Mouse (Mus musculus) MEL (cell line): ENCODE data around the gene Spcs2. TPM values are rescaled to one million over a fixed set of nuclear protein-coding genes. Genes with fewer than 3 reads are reported as not detected.

Experiments used
- DNase-seq: peaks from one replicate; pipeline ENCODE4 v3.0.0; 2011; ENCODE audit warnings: low read depth, low spot score
- H3K27ac ChIP-seq: 2 replicates; pipeline ENCODE4 v1.5.1; 2012; ENCODE audit warnings: low read depth, mild to moderate bottlenecking, control low read depth, low read length, moderate library complexity; ENCODE audit not compliant: control insufficient read depth
- H3K27me3 ChIP-seq, 2 experiments: fragments of 150-350 bp in 1 of 2; sonication (generic) in 1 of 2; 2 replicates each; pipeline ENCODE4 v1.6.1; 2012; ENCODE audit warnings: low read length in 2 of 2, mild to moderate bottlenecking in 2 of 2, improper control_type of control experiment in 1 of 2, moderate library complexity in 1 of 2; ENCODE audit not compliant: insufficient read depth in 2 of 2, control insufficient read depth in 1 of 2
- H3K36me3 ChIP-seq, 2 experiments: 2 replicates each; pipeline ENCODE4 v1.6.1; 2012 to 2014; ENCODE audit warnings: low read length in 2 of 2, improper control_type of control experiment in 1 of 2, inconsistent platforms in 1 of 2, mild to moderate bottlenecking in 1 of 2; ENCODE audit not compliant: insufficient read depth in 2 of 2, control insufficient read depth in 1 of 2
- H3K4me1 ChIP-seq, 2 experiments: fragments of 150-350 bp in 1 of 2; sonication (generic) in 1 of 2; 2 replicates each; pipeline ENCODE4 v1.6.1; 2012; ENCODE audit warnings: low read length in 2 of 2, improper control_type of control experiment in 1 of 2, mild to moderate bottlenecking in 1 of 2; ENCODE audit not compliant: insufficient read depth in 2 of 2, control insufficient read depth in 1 of 2
- H3K4me3 ChIP-seq, 2 experiments: fragments of 150-350 bp in 1 of 2; sonication (generic) in 1 of 2; 2 replicates each; pipeline ENCODE4 v1.5.1; 2012; ENCODE audit warnings: low read depth in 2 of 2, low read length in 2 of 2, mild to moderate bottlenecking in 2 of 2, moderate library complexity in 2 of 2, control low read depth in 1 of 2, improper control_type of control experiment in 1 of 2; ENCODE audit not compliant: control insufficient read depth in 1 of 2, insufficient read depth in 1 of 2
- H3K79me2 ChIP-seq: 2 replicates; pipeline ENCODE4 v1.6.1; 2012; ENCODE audit warnings: mild to moderate bottlenecking, low read length, moderate library complexity; ENCODE audit not compliant: control insufficient read depth, poor library complexity, insufficient read depth
- H3K9ac ChIP-seq: 2 replicates; pipeline ENCODE4 v1.6.1; 2012; ENCODE audit warnings: low read depth, mild to moderate bottlenecking, control low read depth, low read length, moderate library complexity; ENCODE audit not compliant: control insufficient read depth, poor library complexity, severe bottlenecking
- H3K9me3 ChIP-seq: fragments of 150-350 bp; sonication (generic); replicated peaks from 2 replicates; pipeline ENCODE4 v1.6.1; 2012; ENCODE audit warnings: mild to moderate bottlenecking, low read length, improper control_type of control experiment, moderate library complexity; ENCODE audit not compliant: insufficient read depth
- CTCF ChIP-seq, 3 experiments: IDR thresholded peaks in 2 of 3; conservative IDR thresholded peaks in 1 of 3; 2 replicates each; pipeline ENCODE4 v1.5.1; 2011 to 2012; ENCODE audit warnings: low read length in 3 of 3, low read depth in 2 of 3, mild to moderate bottlenecking in 2 of 3, improper control_type of control experiment in 1 of 3, inconsistent platforms in 1 of 3, mixed read lengths in 1 of 3, moderate library complexity in 1 of 3; ENCODE audit not compliant: control insufficient read depth in 1 of 3, insufficient read depth in 1 of 3, poor library complexity in 1 of 3, severe bottlenecking in 1 of 3
- E2F4 ChIP-seq: IDR thresholded peaks from 2 replicates; pipeline ENCODE4 v1.6.1; 2011; ENCODE audit warnings: low read depth, low read length, improper control_type of control experiment, borderline replicate concordance
- ELF1 ChIP-seq: IDR thresholded peaks from 2 replicates; pipeline ENCODE4 v1.6.1; 2014; ENCODE audit warnings: low read depth, mild to moderate bottlenecking, inconsistent platforms, low read length, improper control_type of control experiment, moderate library complexity
- GABPA ChIP-seq: IDR thresholded peaks from 2 replicates; pipeline ENCODE4 v1.6.1; 2012; ENCODE audit warnings: low read depth, mild to moderate bottlenecking, inconsistent platforms, low read length, improper control_type of control experiment, moderate library complexity
- KAT2A ChIP-seq: conservative IDR thresholded peaks from 2 replicates; pipeline ENCODE4 v1.6.1; 2012; ENCODE audit warnings: low read depth, low read length, improper control_type of control experiment, inconsistent platforms
- MAZ ChIP-seq: IDR thresholded peaks from 2 replicates; pipeline ENCODE4 v1.6.1; 2012; ENCODE audit warnings: low read depth, mild to moderate bottlenecking, inconsistent platforms, low read length, improper control_type of control experiment
- MEF2A ChIP-seq: IDR thresholded peaks from 2 replicates; pipeline ENCODE4 v1.6.1; 2014; ENCODE audit warnings: low read depth, mild to moderate bottlenecking, inconsistent platforms, low read length, improper control_type of control experiment; ENCODE audit not compliant: poor library complexity, insufficient replicate concordance, severe bottlenecking; ENCODE audit errors: extremely low read depth
- MYB ChIP-seq: IDR thresholded peaks from 2 replicates; pipeline ENCODE4 v1.6.1; 2011; ENCODE audit warnings: mild to moderate bottlenecking, low read depth, low read length, improper control_type of control experiment
- POLR2A ChIP-seq, 2 experiments: IDR thresholded peaks; 2 replicates each; pipeline ENCODE4 v1.6.1; 2011 to 2012; ENCODE audit warnings: low read length in 2 of 2, mild to moderate bottlenecking in 2 of 2, control low read depth in 1 of 2, improper control_type of control experiment in 1 of 2, low read depth in 1 of 2, moderate library complexity in 1 of 2; ENCODE audit not compliant: control insufficient read depth in 1 of 2, insufficient read depth in 1 of 2, poor library complexity in 1 of 2
- RAD21 ChIP-seq: IDR thresholded peaks from 2 replicates; pipeline ENCODE4 v1.6.1; 2011; ENCODE audit warnings: mild to moderate bottlenecking, low read depth, low read length, improper control_type of control experiment
- RCOR1 ChIP-seq: IDR thresholded peaks from 2 replicates; pipeline ENCODE4 v1.6.1; 2012; ENCODE audit warnings: low read depth, mild to moderate bottlenecking, inconsistent platforms, low read length, improper control_type of control experiment
- SMC3 ChIP-seq: IDR thresholded peaks from 2 replicates; pipeline ENCODE4 v1.6.1; 2011; ENCODE audit warnings: low read depth, low read length, improper control_type of control experiment
- TAL1 ChIP-seq: IDR thresholded peaks from 2 replicates; pipeline ENCODE4 v1.6.1; 2012; ENCODE audit warnings: mild to moderate bottlenecking, inconsistent platforms, low read length, moderate library complexity, mixed read lengths
- TBP ChIP-seq: IDR thresholded peaks from 2 replicates; pipeline ENCODE4 v1.8.0; 2011; ENCODE audit warnings: low read depth, low read length, improper control_type of control experiment
- TCF12 ChIP-seq: IDR thresholded peaks from 2 replicates; pipeline ENCODE4 v1.6.1; 2014; ENCODE audit warnings: low read depth, mild to moderate bottlenecking, inconsistent platforms, low read length, improper control_type of control experiment, moderate library complexity
- USF2 ChIP-seq, 2 experiments: IDR thresholded peaks; 2 replicates each; pipeline ENCODE4 v1.6.1; 2011 to 2012; ENCODE audit warnings: improper control_type of control experiment in 2 of 2, low read length in 2 of 2, borderline replicate concordance in 1 of 2, inconsistent platforms in 1 of 2, low read depth in 1 of 2, mild to moderate bottlenecking in 1 of 2; ENCODE audit not compliant: insufficient read depth in 1 of 2
- ZC3H11A ChIP-seq: IDR thresholded peaks from 2 replicates; pipeline ENCODE4 v1.6.1; 2012; ENCODE audit warnings: low read depth, mild to moderate bottlenecking, inconsistent platforms, low read length, improper control_type of control experiment
- ZKSCAN1 ChIP-seq: IDR thresholded peaks from 2 replicates; pipeline ENCODE4 v1.6.1; 2012; ENCODE audit warnings: low read depth, mild to moderate bottlenecking, inconsistent platforms, low read length, improper control_type of control experiment, moderate library complexity
- ZMIZ1 ChIP-seq: IDR thresholded peaks from 2 replicates; pipeline ENCODE4 v1.6.1; 2012; ENCODE audit warnings: low read depth, mild to moderate bottlenecking, inconsistent platforms, low read length, improper control_type of control experiment, moderate library complexity
- polyA plus RNA-seq, 2 experiments: library from polyadenylated mRNA; stranded (reverse) in 1 of 2; unstranded in 1 of 2; fragments of >175 nt in 1 of 2; fragments of >200 nt in 1 of 2; gene quantifications; 2 replicates each; pipeline versions ENCODE4 v1.2.1 to v1.2.4; 2012; ENCODE audit warnings: low replicate concordance in 2 of 2, low read depth in 1 of 2; ENCODE audit not compliant: insufficient read length in 2 of 2, insufficient read depth in 1 of 2, missing spikeins in 1 of 2
- total RNA-seq: library from RNA; depleted of rRNA; stranded (reverse); fragments of 300-350 nt; gene quantifications from 2 replicates; pipeline ENCODE4 v1.2.3, GENCODE M21; 2012

Spcs2 gene
- total and polyA plus RNA-seq, 3 experiments, result 152 to 241 TPM; not detected in 1

- Histone ChIP-seq H3K27ac (no peak overlapping the region), H3K9ac (no peak overlapping the region), H3K27me3 (no peaks in the 10 kb centered on the region), H3K9me3 (no peaks in the 10 kb centered on the region), H3K36me3 (peaks cover 0 to 17% of the 10 kb centered on the region in 2 experiments; a peak in 2 of 4 replicates), H3K4me3 (no peak overlapping the region), H3K79me2 (no peaks in the 10 kb centered on the region), H3K4me1 (peaks cover 14 to 32% of the 10 kb centered on the region in 2 experiments)
- TF ChIP-seq TCF12 (no peak), USF2 (IDR thresholded peaks at IDR 0.05; ENCODE audit: borderline replicate concordance in 1 of 2, insufficient read depth in 1 of 2, low read depth in 1 of 2, low read length in 2 of 2) (no peak), MEF2A (no peak), POLR2A (IDR thresholded peaks at IDR 0.05; ENCODE audit: control insufficient read depth in 1 of 2, insufficient read depth in 1 of 2, low read depth in 1 of 2, low read length in 2 of 2, poor library complexity in 1 of 2) (no peak), MYB (no peak), RAD21 (no peak), KAT2A (no peak), RCOR1 (no peak), ZKSCAN1 (no peak), MAZ (no peak), E2F4 (no peak), TBP (no peak), ZMIZ1 (no peak), TAL1 (no peak), GABPA (no peak), SMC3 (no peak)
- peak; percentile 17 for DNase-seq
These were observed 29.1 kb upstream of the Spcs2 start for GRCm38 (mm10) chr7:99892351-99892750.

- Histone ChIP-seq H3K4me3 (no peak overlapping the region), H3K9me3 (no peaks in the 10 kb centered on the region), H3K79me2 (no peaks in the 10 kb centered on the region), H3K27me3 (no peaks in the 10 kb centered on the region), H3K4me1 (peaks cover 15 to 31% of the 10 kb centered on the region in 2 experiments), H3K9ac (no peak overlapping the region), H3K27ac (no peak overlapping the region), H3K36me3 (peaks cover 0 to 20% of the 10 kb centered on the region in 2 experiments; a peak in 2 of 4 replicates)
- DNase-seq, result peak; percentile 67
- TF ChIP-seq MYB (no peak), ELF1 (0 out of 2 replicates have a peak, but pooled peaks have one; percentile 26), ZKSCAN1 (no peak), CTCF (IDR thresholded peaks at IDR 0.05 in 2 of 3, conservative IDR thresholded peaks at IDR 0.05 in 1 of 3; ENCODE audit: control insufficient read depth in 1 of 3, insufficient read depth in 1 of 3, low read depth in 2 of 3, low read length in 3 of 3, poor library complexity in 1 of 3, severe bottlenecking in 1 of 3) (peak in 1 of 3 experiments; percentile 17; a peak in 1 of 6 replicates), ZC3H11A (0 out of 2 replicates have a peak, but pooled peaks have one; percentile 15), MEF2A (no peak)
These were observed 28.2 kb upstream of the Spcs2 start for GRCm38 (mm10) chr7:99891471-99891870.
